Mouse (Mus musculus): ENCODE results near the gene Hils1.

DNA sequence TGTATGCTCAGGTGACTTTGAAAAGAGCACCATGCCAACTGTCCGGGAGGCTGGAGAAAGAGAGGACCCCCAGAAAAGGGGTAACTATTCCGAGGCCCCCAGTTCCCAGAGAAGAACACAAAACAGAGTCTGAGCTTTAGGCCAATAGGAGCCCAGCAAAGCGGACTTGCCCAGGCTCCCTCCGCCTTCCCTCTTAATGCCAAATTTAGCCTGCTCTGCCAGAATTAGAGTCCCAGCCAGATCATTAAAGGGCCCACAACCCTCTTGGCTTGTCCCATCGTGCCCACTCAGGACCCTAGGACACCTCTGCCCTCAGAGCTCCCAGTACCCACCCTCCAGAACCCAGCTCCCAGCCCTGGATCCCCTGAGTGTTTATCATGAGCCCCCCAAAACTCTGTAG lies 5.5 kb downstream of the Hils1 start:
- TF ChIP-seq CTCF (IDR thresholded peaks at IDR 0.05; ENCODE audit: low read depth), result no peak
- no peak for TF ChIP-seq EP300 (optimal IDR thresholded peaks at IDR 0.05)
